Mouse (Mus musculus) adrenal gland, postnatal 36 days (tissue): ENCODE measurements around the gene 5730596B20Rik. TPM values are rescaled to one million over a fixed set of nuclear protein-coding genes. Genes with fewer than 3 reads are reported as not detected.

ENCODE experiments used
- DNase-seq, 2 experiments: peaks; one replicate each; pipeline ENCODE4 v3.0.0; 2021; ENCODE audit warnings: mixed read lengths in 1 of 2
- total RNA-seq, 2 experiments: library from RNA; stranded (reverse); gene quantifications; 2 replicates each; pipeline ENCODE4 v1.2.3; 2021

Gene 5730596B20Rik
- total RNA-seq, 2 experiments from 2014 or later, result 0.10 to 0.40 TPM

DNA sequence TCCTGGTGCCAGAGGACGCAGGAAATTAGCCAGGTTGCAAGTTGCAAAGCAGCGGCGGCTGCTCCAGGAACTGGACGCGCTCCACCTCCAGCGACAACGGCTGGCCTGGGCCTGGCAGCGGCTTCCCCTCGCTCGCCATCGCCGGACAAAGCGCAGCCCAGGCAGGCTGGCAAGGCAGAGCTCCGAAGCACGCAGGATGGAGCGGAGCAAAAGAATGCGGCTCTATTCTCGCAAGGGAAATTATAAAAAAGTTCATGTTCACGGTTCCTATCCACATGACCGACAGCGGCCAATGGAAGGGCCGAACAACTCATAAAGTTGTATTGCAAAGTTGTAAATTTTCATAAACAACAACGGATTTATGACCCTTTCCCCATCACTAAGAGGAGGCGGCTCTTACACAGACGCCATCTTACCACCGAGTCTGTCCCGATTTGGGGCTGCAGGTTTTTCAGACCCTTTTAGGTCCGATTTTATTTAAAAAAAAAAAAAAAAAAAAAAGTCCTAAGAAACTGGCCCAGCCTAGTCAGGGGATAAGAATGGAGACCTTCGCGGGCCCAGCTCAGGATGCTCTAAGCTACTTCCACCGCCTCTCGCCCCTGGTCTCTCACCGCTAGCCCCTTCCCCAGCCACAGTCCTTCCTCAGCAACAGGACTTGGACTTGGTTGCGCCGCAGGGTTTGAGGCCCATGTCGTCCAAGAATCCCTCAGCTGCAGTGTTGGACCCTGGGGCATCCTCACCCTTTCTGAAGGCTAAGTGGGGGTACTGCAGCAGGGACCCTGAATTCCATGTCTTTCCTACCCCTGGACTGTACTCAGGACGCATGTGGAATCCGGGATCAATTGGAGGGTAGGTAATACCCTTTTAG is 36.1 kb downstream of the 5730596B20Rik start, which contains the start of the genes Hoxa3 and Gm28308:
Gene Hoxa3 (minus strand): TSS at position 218 of the 868 bp plus-strand sequence.
Gene Gm28308 (minus strand): TSS at position 221 of the 868 bp plus-strand sequence.
- peak; percentile 72 to 83 for DNase-seq

DNA sequence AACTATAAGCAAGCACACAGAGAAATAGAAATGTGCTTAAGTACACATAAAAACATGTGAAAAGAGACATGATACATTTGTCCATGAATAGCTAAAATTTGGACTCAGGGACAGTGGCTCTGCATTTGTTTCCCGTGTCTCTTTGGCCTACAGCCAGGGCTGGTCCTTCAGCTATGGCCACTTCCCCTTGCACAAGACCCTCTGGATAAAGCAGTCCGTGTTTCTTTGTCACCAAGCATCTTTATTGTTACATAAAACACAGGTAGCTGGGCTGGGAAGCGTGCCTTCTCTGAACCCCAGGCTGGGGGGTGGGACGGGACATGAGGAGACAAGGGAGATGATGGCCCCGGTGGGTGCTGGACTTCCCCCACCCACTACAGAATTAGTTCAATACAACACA is 37.0 kb downstream of the 5730596B20Rik start:
- no peak for DNase-seq

DNA sequence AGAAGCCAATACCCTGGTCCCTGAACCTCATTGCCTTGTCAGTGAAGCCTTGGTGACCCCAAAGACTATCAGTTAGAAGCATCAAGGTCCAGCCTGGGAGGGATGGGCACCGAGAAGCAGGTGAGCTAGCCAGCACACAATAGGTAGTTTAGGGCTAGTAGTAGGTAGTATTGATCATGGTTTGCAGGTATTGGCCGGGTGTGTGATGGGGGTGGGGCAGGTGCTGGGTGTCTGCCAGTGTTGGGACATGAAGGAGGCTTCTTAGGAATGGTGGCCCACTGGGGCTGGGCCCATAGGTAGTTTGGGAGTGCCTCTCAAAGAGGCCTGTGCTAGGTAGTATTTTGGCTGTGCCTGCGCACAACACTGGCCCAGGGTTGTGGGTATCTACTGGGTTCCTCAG is 37.8 kb downstream of the 5730596B20Rik start:
- DNase-seq, result no peak

DNA sequence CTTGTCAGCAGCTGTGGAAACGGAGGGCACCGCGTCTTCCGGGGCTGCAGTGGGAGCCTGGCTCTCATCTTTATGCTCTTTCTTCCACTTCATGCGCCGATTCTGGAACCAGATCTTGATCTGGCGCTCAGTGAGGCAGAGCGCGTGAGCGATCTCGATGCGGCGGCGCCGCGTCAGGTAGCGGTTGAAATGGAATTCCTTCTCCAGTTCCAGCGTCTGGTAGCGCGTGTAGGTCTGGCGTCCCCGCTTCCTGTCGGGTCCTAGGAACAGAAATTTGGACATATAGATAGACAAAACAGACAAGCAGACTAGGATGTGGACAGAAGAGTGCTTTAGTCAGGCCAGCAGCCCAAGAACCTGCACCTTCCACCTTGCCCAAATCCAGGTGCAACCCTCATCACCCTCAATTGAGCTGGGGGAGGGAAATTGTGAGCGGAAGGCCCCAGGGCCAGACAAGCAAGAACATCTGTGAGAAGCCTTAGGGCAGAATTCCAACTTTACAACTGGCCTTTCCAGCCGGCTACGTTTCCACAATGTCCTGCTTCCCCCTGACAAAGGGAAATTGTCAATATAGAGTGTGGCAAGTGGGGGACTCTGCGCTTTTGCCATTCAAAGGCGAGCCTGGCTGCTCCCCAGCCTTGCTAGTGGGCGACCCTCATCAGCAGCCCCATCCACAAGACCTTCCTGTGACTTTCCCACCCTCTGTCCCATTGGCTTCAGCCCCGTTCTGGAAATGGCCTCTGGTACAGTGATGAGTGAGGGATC is 38.7 kb downstream of the 5730596B20Rik start:
- no peak for DNase-seq

DNA sequence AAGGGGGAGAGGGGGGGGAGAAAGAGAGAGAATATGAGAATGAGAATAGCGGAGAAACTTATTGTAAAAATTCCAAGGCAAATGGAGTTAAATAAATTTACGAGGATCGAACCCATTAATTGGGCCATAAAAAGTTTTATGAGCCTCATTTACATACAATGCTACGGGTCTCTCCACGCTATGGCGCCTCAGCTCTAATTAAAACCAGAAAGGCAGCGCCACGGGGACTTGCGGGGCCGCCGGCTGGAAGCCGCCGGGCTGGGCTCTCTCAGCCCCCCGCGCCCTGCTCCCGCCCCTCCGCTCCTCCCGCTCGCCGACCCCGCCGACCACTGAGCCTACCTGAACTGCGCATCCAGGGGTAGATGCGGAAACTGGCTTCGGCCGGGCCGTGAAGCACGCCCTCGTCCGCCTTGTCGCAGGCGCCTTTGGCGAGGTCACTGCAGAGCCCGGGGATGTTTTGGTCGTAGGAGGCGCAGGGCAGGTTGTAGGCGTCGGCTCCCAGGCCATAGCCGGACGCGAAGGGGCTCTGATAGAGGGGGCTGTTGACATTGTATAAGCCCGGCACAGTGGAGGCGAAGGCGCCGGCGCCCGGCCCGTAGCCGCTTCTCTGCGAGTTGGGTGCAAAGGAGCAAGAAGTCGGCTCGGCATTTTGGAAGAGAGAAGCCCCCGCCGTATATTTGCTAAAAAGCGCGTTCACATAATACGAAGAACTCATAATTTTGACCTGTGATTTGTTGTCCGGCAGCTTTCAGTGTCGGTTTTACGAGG is 39.6 kb downstream of the 5730596B20Rik start:
- peak; percentile 55 to 61 for DNase-seq

DNA sequence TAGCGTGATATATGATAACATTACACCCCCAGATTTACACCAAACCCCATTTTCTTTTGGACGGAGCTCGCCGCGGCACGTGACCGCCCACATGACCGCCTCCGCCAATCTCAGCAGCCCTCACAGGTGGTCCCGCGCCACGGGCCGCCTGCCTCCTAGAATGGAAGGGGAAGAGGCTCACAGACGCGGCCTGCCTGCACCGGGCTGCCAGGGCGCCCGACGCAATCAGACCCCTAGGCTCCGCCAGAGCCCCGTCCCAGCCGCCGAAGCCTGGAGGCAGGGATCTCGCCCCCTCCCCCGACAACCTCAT is 40.1 kb downstream of the 5730596B20Rik start:
- peak; percentile 90 to 92 for DNase-seq

DNA sequence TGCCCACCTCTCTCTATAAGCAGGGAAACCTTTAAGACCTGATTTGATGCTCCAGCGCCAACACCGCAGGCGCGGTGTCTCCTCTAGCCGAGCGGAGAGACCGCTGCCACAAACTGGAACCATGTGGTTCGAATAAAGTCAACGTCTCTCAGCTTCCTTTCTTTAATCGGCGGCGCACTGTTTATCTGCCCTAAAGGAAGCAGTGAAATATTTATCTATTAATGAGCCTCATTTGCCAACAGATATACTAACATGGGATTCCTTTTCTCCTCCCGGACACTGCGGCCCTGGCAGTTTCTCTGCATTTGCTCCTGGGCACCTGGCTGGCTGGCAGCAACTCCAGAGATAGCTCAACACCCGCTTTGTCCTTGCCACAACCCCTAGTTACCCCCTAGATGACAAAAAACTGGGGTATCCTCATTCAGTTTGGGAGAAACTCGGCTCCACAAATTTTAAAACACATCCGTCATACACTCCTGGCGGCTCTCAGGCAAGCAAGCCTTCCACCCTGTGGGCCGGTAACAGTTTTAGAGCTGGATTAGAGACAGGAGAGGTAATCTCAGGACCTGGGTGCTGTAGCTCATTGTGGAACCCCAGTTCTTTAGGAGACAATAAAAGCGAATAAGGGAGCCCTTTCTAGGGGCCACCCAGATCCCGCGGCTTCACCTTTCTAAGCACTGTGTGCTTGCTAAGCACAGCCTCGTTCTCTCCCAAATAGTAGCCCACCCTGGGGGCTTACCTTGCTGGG is 40.8 kb downstream of the 5730596B20Rik start:
- no peak for DNase-seq

DNA sequence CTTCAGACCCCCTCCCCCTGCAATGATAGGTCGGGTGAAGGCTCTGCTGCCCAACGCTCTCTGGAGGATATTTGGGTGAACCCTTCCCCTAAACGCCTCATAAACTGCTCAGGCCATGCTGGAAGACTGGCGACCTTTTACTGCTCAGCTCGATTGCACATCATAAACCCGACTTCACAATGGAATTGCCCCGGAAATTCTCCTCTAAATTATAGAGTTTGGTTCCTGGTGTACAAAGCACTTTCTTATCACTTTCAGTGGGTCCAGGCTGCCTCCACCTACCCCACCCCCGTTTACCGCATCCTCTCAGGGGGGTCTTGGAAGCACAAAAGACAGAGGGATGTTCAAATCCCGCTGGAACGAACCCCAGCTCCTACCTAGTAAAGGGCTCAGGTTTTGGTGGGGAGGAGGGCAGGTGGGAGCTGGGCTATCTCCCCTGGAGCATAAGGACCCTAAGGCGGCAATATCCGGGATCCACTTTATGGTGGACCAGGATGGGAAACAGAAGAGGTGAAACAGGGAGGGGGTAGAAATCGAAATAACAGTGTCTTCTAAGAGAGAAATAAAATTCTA is 41.4 kb downstream of the 5730596B20Rik start:
- DNase-seq, result no peak

DNA sequence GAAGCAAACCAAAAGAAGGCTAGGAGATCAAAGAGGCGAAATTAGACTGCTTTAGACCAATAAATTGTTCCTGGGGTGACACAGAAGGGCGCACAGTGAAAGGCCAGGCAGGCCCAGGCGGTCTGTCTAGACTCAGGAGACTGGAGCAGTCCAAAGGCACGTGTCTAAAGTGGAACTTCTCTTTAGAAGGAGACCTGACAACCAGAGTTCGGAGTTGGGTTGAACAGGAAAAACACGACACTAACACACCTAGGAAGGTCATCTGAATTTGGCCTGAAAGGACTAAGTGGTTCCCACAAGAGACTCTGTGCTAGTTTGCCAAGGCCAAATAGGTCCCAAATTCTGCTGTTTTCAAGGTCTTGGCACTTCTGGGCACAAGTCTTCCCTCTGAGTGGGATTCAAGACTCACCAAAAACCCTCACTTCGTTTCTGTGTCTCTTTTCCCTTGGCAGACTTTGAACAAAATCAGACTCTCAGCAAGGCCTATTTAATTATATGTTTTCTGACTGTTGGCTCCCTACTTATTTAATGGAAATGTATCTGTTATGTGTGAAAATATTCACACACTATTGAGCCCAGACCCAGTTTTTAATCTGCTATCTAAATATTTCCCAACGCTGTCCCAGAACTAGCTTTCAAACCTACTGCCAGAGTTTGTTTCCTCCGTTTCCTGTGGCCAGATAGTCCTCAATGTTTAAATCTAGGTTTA is 42.1 kb downstream of the 5730596B20Rik start:
- no peak for DNase-seq

DNA sequence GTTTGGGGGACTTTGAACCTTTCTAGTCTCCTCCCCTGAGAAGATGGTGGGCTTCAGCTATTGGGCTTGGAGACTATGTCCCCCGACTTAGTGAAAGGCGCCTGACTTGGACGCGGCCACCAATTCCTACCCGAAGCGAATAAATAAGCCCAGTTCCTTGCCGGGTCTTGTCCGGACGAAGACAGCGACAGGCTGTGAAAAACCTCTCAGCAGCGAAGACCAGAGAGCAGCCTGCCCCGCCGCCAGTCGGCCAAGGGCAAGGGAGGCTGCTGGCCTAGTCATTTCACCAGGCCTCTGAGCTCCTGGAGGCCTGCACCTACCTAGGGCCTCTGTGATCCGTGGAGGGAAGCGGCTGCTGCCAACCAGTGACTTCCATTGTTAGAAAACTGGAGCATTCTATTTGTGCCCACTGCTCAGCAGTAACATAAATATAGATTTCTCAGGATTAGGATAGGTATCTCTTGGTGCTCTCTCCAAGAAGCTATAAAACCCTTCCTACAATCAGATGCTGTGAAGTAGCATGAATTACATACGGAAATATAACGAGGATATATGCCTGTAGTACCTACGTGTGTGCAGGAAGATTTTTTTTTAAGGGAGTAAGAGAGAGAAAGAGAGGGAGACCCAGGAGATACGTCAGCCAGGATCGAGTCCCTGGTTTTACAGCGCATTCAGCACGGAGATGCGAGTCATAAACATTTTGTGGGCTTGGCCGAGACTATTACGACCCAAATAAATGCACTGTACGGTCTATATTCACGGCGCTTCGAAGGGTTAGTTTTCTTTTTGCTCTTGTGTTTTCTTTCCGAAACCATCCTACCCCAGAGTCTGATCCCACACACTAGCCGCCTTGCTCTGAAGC is 42.9 kb downstream of the 5730596B20Rik start:
- DNase-seq, result no peak

DNA sequence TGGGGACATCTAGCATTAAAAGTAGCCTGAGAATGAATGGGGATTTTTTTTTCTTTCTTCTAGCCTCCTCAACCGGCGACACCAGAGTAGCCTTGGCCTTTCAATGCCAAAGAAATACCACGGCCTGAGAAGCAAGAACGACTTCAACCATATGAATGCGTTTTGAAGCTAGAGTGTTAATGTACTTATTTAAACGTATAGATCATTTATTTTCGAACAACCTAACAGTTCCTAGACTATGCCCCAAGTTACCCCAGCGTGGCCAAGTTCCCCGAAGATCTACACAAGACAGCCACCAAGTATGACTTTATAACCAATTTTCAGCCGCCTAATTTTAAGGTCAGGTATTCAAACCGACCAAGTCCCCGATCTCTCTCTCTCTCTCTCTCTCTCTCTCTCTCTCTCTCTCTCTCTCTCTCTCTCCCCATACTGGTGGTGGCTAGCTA is 43.6 kb downstream of the 5730596B20Rik start:
- no peak for DNase-seq

DNA sequence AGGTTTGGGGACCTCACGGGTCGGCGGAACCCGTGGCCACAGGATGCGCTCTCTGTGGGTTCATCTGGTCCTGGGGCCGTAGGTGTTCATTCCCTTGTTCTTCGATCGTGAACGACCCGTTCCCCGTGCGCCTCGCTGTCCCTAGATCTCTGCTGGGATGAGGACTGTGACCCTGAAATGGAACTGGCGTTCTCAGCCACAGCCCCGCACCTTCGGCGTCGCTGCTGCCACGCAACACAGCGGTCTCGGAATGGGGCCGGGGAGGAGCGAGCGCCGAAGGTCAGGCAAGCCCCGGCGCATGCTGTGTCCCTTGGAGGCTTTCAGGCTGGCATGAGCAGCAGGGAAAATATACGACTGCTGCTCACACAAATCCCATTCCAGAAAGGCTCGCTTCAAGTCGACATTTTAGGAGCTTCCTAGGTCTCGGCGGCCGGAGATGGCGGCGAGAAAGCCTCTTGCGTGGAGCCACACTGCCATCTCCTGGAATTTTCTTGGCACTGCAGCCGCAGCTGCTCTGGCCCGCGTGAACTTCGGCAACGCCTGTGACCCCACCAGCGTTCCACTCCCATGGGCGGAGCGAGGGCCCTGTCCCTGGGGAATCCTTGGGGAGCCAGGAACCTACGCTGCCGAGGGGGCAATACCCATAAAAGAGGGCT is 44.2 kb downstream of the 5730596B20Rik start, which contains the start of gene Hoxa7:
Gene Hoxa7 (minus strand): TSS at position 518 of the 656 bp plus-strand sequence.
- peak; percentile 88 to 92 for DNase-seq

DNA sequence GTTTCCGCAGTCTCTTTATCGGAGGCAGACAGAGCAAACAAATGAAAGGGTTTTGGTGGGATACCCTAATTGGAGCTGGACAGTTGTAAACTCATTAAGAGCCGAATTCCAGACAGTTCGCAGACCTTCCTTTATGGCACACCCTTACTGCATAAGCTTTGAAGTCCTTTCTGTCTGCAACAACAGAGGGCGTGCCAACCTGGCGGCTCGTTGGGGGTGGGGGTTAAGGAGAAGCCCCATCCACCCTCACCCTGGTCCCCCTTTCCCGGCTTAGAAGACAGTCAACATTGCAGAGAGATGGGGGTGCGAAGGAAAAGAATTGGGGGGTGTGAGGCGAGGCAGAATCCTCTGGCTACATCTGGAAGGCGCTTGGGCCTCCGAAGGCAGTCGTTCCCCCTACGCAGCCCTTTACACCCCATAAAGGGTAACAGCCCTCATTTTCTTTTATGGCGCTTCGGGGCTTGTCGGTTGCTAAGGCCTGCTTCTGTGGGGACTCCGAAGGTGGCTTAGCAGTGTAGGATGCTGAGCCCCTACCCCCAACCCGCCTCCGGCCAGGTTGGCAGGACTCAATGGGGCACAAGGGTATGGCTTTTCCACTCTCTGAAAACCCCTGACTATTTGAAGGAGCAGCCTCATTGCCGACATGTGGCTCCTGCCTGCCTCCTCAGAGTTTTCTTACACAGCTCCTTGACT is 44.8 kb downstream of the 5730596B20Rik start:
- no peak for DNase-seq

DNA sequence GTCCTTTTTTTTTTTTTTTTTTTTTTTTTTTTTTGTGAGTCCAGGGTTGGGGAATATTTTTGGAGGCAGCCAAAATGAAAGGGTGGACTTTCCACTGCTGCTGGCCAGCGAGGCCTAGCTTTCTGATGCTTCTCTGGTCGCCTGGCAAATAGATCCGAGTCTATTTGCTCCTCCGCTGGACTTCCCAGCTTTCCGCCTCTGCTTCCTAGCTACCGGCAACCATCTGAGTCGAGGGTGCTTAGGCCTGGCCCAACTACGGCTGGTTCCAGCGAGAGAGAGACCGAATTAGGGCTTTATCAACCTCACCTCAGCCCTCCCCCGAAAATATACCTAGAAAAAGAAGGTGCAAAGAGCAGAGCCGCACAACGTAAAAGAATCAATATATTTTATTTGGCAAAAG is 45.4 kb downstream of the 5730596B20Rik start:
- no peak for DNase-seq

DNA sequence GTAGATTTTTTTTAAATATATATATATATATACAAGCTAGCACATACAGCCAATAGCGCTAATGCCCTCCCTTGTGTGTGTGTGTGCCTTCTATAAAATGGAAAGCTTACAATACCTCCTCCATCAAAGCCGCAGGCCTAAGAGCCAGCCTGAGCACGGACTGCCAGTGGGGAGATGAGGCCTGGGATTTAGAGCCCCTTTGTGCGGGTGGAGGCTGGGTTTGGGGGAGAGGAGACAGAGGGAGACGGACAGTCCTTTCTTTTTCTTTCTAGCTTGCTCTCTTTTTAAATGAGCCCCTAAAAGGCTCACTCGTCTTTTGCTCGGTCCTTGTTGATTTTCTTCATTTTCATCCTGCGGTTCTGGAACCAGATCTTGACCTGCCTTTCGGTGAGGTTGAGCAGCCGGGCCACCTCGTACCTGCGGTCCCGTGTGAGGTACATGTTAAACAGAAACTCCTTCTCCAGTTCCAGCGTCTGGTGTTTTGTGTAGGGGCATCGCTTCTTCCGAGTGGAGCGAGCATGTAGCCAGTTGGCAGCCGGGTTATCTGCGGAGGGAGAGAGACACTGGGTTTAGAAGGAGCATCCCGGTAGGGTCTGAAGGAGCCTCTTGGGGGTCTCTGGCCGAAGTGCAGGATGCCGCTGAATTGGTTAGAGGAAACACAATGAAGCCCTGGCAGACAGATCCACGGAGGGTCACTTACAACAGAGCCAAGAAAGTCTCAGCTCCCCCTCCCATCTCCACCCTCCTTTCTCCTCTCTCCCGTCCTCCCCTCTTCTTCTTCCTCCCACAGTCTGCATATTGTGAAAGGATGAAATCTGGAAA is 46.9 kb downstream of the 5730596B20Rik start:
- DNase-seq, result no peak

DNA sequence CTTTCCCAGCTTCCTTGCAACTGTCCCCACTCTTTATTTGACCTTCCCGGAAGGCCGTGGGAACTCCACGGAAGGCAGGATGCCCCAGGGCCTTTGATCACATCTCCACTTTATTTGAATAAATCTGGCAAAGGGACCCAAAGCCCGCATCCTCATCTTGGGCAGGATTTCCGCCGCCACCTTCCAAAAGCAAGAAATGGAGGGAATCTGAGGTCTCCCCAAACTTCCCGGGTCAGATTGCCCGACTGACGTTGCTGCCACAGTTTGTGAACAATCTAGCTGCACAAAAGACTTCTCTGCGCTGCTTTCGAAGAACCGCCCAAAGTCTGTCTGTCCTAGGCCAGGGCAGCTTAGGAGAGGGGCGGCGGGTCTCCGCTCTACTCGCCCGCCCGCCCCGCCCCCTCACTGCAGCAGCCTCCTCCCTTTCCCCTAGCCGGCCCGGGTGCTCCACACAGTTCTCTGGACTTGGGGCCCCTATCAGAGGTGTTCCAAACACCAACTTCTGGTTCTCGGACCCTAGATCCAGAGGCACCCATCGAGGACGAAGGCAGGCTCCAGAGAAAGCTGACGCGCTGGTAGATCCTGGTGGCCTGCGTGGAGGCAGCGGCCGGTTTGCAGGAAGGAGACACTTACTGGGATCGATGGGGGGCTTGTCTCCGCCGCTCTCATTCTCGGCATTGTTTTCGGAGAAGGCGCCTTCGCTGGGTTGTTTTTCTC is 47.8 kb downstream of the 5730596B20Rik start:
- no peak for DNase-seq
